Mouse (Mus musculus) neural tube, embryonic 15.5 days (tissue): ENCODE results near the gene Cfap299. TPM values are rescaled to one million over a fixed set of nuclear protein-coding genes. Genes with fewer than 3 reads are reported as not detected.
A peak's percentile ranks its signal among the peaks of the same experiment; 100 is the strongest.

Experiments
- ATAC-seq: fragments of 200-750 bp; cut with Nextera tagmentation; 2 replicates; pipeline ENCODE4 v1.8.0; 2017; ENCODE audit warnings: mild to moderate bottlenecking, moderate TSS enrichment, moderate library complexity; ENCODE audit not compliant: low FRiP score
- H3K27ac ChIP-seq: fragments of 300-500 bp; sonication (generic); replicated peaks from 2 replicates; pipeline ENCODE4 v1.5.1; 2015; ENCODE audit warnings: mild to moderate bottlenecking, inconsistent platforms
- H3K27me3 ChIP-seq: fragments of 300-500 bp; sonication (generic); replicated peaks from 2 replicates; pipeline ENCODE4 v1.6.1; 2015; ENCODE audit warnings: inconsistent platforms
- H3K36me3 ChIP-seq: fragments of 300-500 bp; sonication (generic); 2 replicates; pipeline ENCODE4 v1.6.1; 2015; ENCODE audit warnings: inconsistent platforms
- H3K4me1 ChIP-seq: fragments of 300-500 bp; sonication (generic); 2 replicates; pipeline ENCODE4 v1.6.1; 2015; ENCODE audit warnings: inconsistent platforms
- H3K4me2 ChIP-seq: fragments of 300-500 bp; sonication (generic); 2 replicates; pipeline ENCODE4 v1.6.1; 2015; ENCODE audit warnings: inconsistent platforms, mild to moderate bottlenecking, moderate library complexity
- H3K4me3 ChIP-seq: fragments of 300-500 bp; sonication (generic); replicated peaks from 2 replicates; pipeline ENCODE4 v1.5.1; 2015; ENCODE audit warnings: mild to moderate bottlenecking, inconsistent platforms
- H3K9ac ChIP-seq: fragments of 300-500 bp; sonication (generic); replicated peaks from 2 replicates; pipeline ENCODE4 v1.6.1; 2015; ENCODE audit warnings: mild to moderate bottlenecking, inconsistent platforms
- H3K9me3 ChIP-seq: fragments of 300-500 bp; sonication (generic); replicated peaks from 2 replicates; pipeline ENCODE4 v1.6.1; 2016; ENCODE audit warnings: inconsistent platforms
- WGBS: fragments of 180-500 bp; shearing (Covaris S2); methylation state at CpG from one replicate; pipeline ENCODE4 v1.1.7; 2015; ENCODE audit warnings: mixed read lengths; 5-methylcytosine and 5-hydroxymethylcytosine counted together
- polyA plus RNA-seq: library from polyadenylated mRNA; unstranded; fragments of >200 nt; fragmentation: Nextera tagmentation; extraction: Ambion mirVana; gene quantifications from 2 replicates; pipeline ENCODE4 v1.2.1, GENCODE M21; 2015

Cfap299 gene
- polyA plus RNA-seq, 1 experiment from 2014 or later, result 1.9 TPM

GRCm38 (mm10) chr5:98344581-98344980, 15.5 kb downstream of the Cfap299 start:
- 76% methylated on average over 2 of the region's 2 CpGs for WGBS
- Histone ChIP-seq H3K4me1 (no peaks in the 10 kb centered on the region), H3K27me3 (no peaks in the 10 kb centered on the region), H3K9ac (no peak overlapping the region), H3K4me3 (no peak overlapping the region), H3K4me2 (no peak overlapping the region), H3K36me3 (no peaks in the 10 kb centered on the region), H3K9me3 (no peaks in the 10 kb centered on the region), H3K27ac (no peak overlapping the region)
- no peak for ATAC-seq

GRCm38 (mm10) chr5:98346067-98346466, 17.0 kb downstream of the Cfap299 start:
- Histone ChIP-seq H3K9me3 (no peaks in the 10 kb centered on the region), H3K4me1 (no peaks in the 10 kb centered on the region), H3K4me3 (no peak overlapping the region), H3K4me2 (no peak overlapping the region), H3K27ac (no peak overlapping the region), H3K9ac (no peak overlapping the region), H3K36me3 (no peaks in the 10 kb centered on the region), H3K27me3 (no peaks in the 10 kb centered on the region)
- no peak for ATAC-seq
- WGBS, result 59% methylated on average over 7 of the region's 7 CpGs

- 10% methylated on average over 8 of the region's 8 CpGs for WGBS
- ATAC-seq, result peak; percentile 70; the same call in 1 of the 2 replicates
- Histone ChIP-seq H3K9me3 (no peaks in the 10 kb centered on the region), H3K27ac (no peak overlapping the region), H3K9ac (no peak overlapping the region), H3K36me3 (no peaks in the 10 kb centered on the region), H3K4me3 (no peak overlapping the region), H3K4me1 (no peaks in the 10 kb centered on the region), H3K27me3 (no peaks in the 10 kb centered on the region), H3K4me2 (no peak overlapping the region)
Measured at GRCm38 (mm10) chr5:98348605-98349004, 19.5 kb downstream of the Cfap299 start.

GRCm38 (mm10) chr5:98359912-98360311, 30.8 kb downstream of the Cfap299 start:
- H3K27ac ChIP-seq, result no peak overlapping the region
- no peaks in the 10 kb centered on the region for H3K36me3 ChIP-seq
- no peaks in the 10 kb centered on the region for H3K9me3 ChIP-seq
- H3K4me1 ChIP-seq, result no peaks in the 10 kb centered on the region
- H3K27me3 ChIP-seq, result no peaks in the 10 kb centered on the region
- H3K4me3 ChIP-seq, result no peak overlapping the region
- ATAC-seq, result no peak
- H3K4me2 ChIP-seq, result no peak overlapping the region
- H3K9ac ChIP-seq, result no peak overlapping the region
- 94% methylated on average over 7 of the region's 7 CpGs for WGBS

- 91% methylated on average over 5 of the region's 5 CpGs for WGBS
- H3K36me3 ChIP-seq, result no peaks in the 10 kb centered on the region
- no peak overlapping the region for H3K4me2 ChIP-seq
- H3K4me3 ChIP-seq, result no peak overlapping the region
- no peaks in the 10 kb centered on the region for H3K4me1 ChIP-seq
- no peaks in the 10 kb centered on the region for H3K27me3 ChIP-seq
- no peak overlapping the region for H3K27ac ChIP-seq
- no peak overlapping the region for H3K9ac ChIP-seq
- ATAC-seq, result no peak
- H3K9me3 ChIP-seq, result no peaks in the 10 kb centered on the region
Measured at GRCm38 (mm10) chr5:98360792-98361419, 31.8 kb downstream of the Cfap299 start.

- no peaks in the 10 kb centered on the region for H3K4me1 ChIP-seq
- no peak for ATAC-seq
- H3K4me3 ChIP-seq, result no peak overlapping the region
- WGBS, result 57% methylated on average over 8 of the region's 8 CpGs
- H3K27me3 ChIP-seq, result no peaks in the 10 kb centered on the region
- no peaks in the 10 kb centered on the region for H3K36me3 ChIP-seq
- H3K9ac ChIP-seq, result no peak overlapping the region
- no peak overlapping the region for H3K4me2 ChIP-seq
- H3K9me3 ChIP-seq, result no peaks in the 10 kb centered on the region
- no peak overlapping the region for H3K27ac ChIP-seq
Measured at GRCm38 (mm10) chr5:98363428-98363827, 34.3 kb downstream of the Cfap299 start.

- Histone ChIP-seq H3K27me3 (no peaks in the 10 kb centered on the region), H3K4me1 (0 out of 2 replicates have a peak, but pooled peaks cover 7% of the 10 kb centered on the region), H3K36me3 (no peaks in the 10 kb centered on the region), H3K4me3 (no peak overlapping the region), H3K9ac (no peak overlapping the region), H3K4me2 (no peak overlapping the region), H3K9me3 (no peaks in the 10 kb centered on the region), H3K27ac (no peak overlapping the region)
- WGBS, result 91% methylated on average over 5 of the region's 5 CpGs
- ATAC-seq, result no peak
Measured at GRCm38 (mm10) chr5:98365340-98365739, 36.2 kb downstream of the Cfap299 start.

GRCm38 (mm10) chr5:98368822-98369221, 39.7 kb downstream of the Cfap299 start:
- Histone ChIP-seq H3K4me1 (0 out of 2 replicates have a peak, but pooled peaks cover 7% of the 10 kb centered on the region), H3K4me2 (no peak overlapping the region), H3K27ac (no peak overlapping the region), H3K4me3 (no peak overlapping the region), H3K27me3 (no peaks in the 10 kb centered on the region), H3K9ac (no peak overlapping the region), H3K36me3 (no peaks in the 10 kb centered on the region), H3K9me3 (no peaks in the 10 kb centered on the region)
- WGBS, result 9% methylated on average over 4 of the region's 4 CpGs
- peak; percentile 59; the same call in 1 of the 2 replicates for ATAC-seq

- Histone ChIP-seq H3K9me3 (no peaks in the 10 kb centered on the region), H3K9ac (no peak overlapping the region), H3K36me3 (no peaks in the 10 kb centered on the region), H3K4me3 (no peak overlapping the region), H3K4me1 (0 out of 2 replicates have a peak, but pooled peaks cover 7% of the 10 kb centered on the region), H3K27ac (no peak overlapping the region), H3K4me2 (no peak overlapping the region), H3K27me3 (no peaks in the 10 kb centered on the region)
- WGBS, result 68% methylated on average over 7 of the region's 7 CpGs
- no peak for ATAC-seq
Measured at GRCm38 (mm10) chr5:98369426-98369825, 40.3 kb downstream of the Cfap299 start.

GRCm38 (mm10) chr5:98376058-98376798, 47.1 kb downstream of the Cfap299 start:
- Histone ChIP-seq H3K36me3 (no peaks in the 10 kb centered on the region), H3K4me1 (no peaks in the 10 kb centered on the region), H3K4me3 (no peak overlapping the region), H3K27me3 (no peaks in the 10 kb centered on the region), H3K27ac (no peak overlapping the region), H3K4me2 (no peak overlapping the region), H3K9me3 (no peaks in the 10 kb centered on the region), H3K9ac (no peak overlapping the region)
- WGBS, result 35% methylated on average over 8 of the region's 8 CpGs
- ATAC-seq, result no peak

- no peak overlapping the region for H3K9ac ChIP-seq
- ATAC-seq, result no peak
- H3K27ac ChIP-seq, result no peak overlapping the region
- no peaks in the 10 kb centered on the region for H3K27me3 ChIP-seq
- H3K4me1 ChIP-seq, result no peaks in the 10 kb centered on the region
- no peak overlapping the region for H3K4me3 ChIP-seq
- no peaks in the 10 kb centered on the region for H3K36me3 ChIP-seq
- no peaks in the 10 kb centered on the region for H3K9me3 ChIP-seq
- no peak overlapping the region for H3K4me2 ChIP-seq
- WGBS, result 8% methylated on average over 4 of the region's 4 CpGs
Measured at GRCm38 (mm10) chr5:98376799-98377090, 47.6 kb downstream of the Cfap299 start.

- no peaks in the 10 kb centered on the region for H3K9me3 ChIP-seq
- no peaks in the 10 kb centered on the region for H3K36me3 ChIP-seq
- no peak overlapping the region for H3K4me2 ChIP-seq
- H3K27ac ChIP-seq, result no peak overlapping the region
- ATAC-seq, result no peak
- WGBS, result 41% methylated on average over 4 of the region's 4 CpGs
- no peaks in the 10 kb centered on the region for H3K27me3 ChIP-seq
- H3K4me1 ChIP-seq, result no peaks in the 10 kb centered on the region
- no peak overlapping the region for H3K4me3 ChIP-seq
- H3K9ac ChIP-seq, result no peak overlapping the region
Measured at GRCm38 (mm10) chr5:98380360-98380759, 51.3 kb downstream of the Cfap299 start.
